Mouse (Mus musculus): ENCODE measurements around the gene Rundc3b. TPM values are rescaled to one million over a fixed set of nuclear protein-coding genes. Genes with fewer than 3 reads are reported as not detected.

The Rundc3b gene
- polyA plus RNA-seq, 1 experiment, result not detected

- no peak for TF ChIP-seq GATA1 (IDR thresholded peaks at IDR 0.05; ENCODE audit: borderline replicate concordance, low read length)
- no peak for TF ChIP-seq FLI1 (IDR thresholded peaks at IDR 0.05; ENCODE audit: low read length)
These were observed 131.0 kb downstream of the Rundc3b start for GRCm38 (mm10) chr5:8491778-8492177.

GRCm38 (mm10) chr5:8489471-8490110 lies 133.2 kb downstream of the Rundc3b start:
- Histone ChIP-seq H3K36me3 (replicated peaks; ENCODE audit: low read length) (no peaks in the 10 kb centered on the region), H3K4me1 (peaks cover 6% of the 10 kb centered on the region; the same call in 1 of the 2 replicates), H3K27me3 (replicated peaks) (no peaks in the 10 kb centered on the region), H3K9me3 (no peaks in the 10 kb centered on the region), H3K4me3 (replicated peaks) (no peak overlapping the region)
- TF ChIP-seq FLI1 (IDR thresholded peaks at IDR 0.05; ENCODE audit: low read length), result no peak
- TF ChIP-seq GATA1 (IDR thresholded peaks at IDR 0.05; ENCODE audit: borderline replicate concordance, low read length), result no peak

More at GRCm38 (mm10) chr5:8491778-8492177, 131.0 kb downstream of the Rundc3b start:
- Histone ChIP-seq H3K27me3 (replicated peaks) (no peaks in the 10 kb centered on the region), H3K4me3 (replicated peaks) (no peak overlapping the region), H3K36me3 (replicated peaks; ENCODE audit: low read length) (no peaks in the 10 kb centered on the region), H3K9me3 (no peaks in the 10 kb centered on the region), H3K4me1 (peaks cover 6% of the 10 kb centered on the region; the same call in 1 of the 2 replicates)

- no peaks in the 10 kb centered on the region for H3K36me3 ChIP-seq (replicated peaks; ENCODE audit: low read length)
- TF ChIP-seq FLI1 (IDR thresholded peaks at IDR 0.05; ENCODE audit: low read length) (no peak), GATA1 (IDR thresholded peaks at IDR 0.05; ENCODE audit: borderline replicate concordance, low read length) (no peak)
- no peak overlapping the region for H3K4me3 ChIP-seq (replicated peaks)
- peaks cover 6% of the 10 kb centered on the region; the same call in 1 of the 2 replicates for H3K4me1 ChIP-seq
- no peaks in the 10 kb centered on the region for H3K27me3 ChIP-seq (replicated peaks)
- H3K9me3 ChIP-seq, result no peaks in the 10 kb centered on the region
These were observed 134.0 kb downstream of the Rundc3b start for GRCm38 (mm10) chr5:8488701-8489297.

DNA sequence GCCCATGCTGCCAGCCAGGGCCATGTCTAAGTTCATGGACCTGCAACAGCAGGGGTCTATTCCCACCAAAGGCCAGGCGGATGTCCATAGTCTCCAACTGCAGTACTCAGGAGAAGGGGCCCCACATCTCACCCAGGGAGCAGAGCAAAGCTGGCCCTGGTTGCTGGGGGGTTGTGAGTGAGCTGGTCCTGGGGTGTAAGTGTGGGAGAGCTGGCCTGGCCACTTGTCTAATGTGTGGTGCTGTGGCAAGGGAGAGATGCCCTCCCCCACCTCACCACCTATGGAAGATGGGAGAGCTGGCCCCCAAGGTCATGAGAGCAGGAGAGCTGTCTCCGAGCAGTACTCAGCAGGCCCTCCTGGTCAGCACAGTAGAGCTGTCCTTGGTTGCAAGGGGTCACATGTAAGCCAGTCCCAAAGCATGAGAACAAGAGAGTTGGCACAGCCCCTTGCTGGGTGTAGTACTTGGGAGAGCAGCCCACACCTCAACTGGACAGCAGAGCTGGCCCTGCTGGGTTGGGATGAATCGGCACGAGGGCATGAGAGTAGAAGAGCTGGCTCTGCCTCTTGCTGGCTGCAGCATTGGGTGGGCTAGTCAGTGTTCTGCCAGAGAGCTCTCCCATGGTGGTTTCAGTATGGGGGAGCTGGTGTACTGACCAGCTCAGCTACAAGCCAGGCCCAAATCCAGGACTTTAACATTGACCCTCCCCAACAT lies 134.6 kb downstream of the Rundc3b start:
- H3K9me3 ChIP-seq, result no peaks in the 10 kb centered on the region
- H3K4me3 ChIP-seq (replicated peaks), result no peak overlapping the region
- H3K27me3 ChIP-seq (replicated peaks), result no peaks in the 10 kb centered on the region
- no peak for TF ChIP-seq GATA1 (IDR thresholded peaks at IDR 0.05; ENCODE audit: borderline replicate concordance, low read length)
- TF ChIP-seq FLI1 (IDR thresholded peaks at IDR 0.05; ENCODE audit: low read length), result no peak
- H3K4me1 ChIP-seq, result peaks cover 6% of the 10 kb centered on the region; the same call in 1 of the 2 replicates
- H3K36me3 ChIP-seq (replicated peaks; ENCODE audit: low read length), result no peaks in the 10 kb centered on the region

- no peaks in the 10 kb centered on the region for H3K9me3 ChIP-seq
- no peak overlapping the region for H3K4me3 ChIP-seq (replicated peaks)
- no peaks in the 10 kb centered on the region for H3K27me3 ChIP-seq (replicated peaks)
- TF ChIP-seq FLI1 (IDR thresholded peaks at IDR 0.05; ENCODE audit: low read length) (no peak), GATA1 (IDR thresholded peaks at IDR 0.05; ENCODE audit: borderline replicate concordance, low read length) (no peak)
- peaks cover 6% of the 10 kb centered on the region; the same call in 1 of the 2 replicates for H3K4me1 ChIP-seq
- peaks cover 32% of the 10 kb centered on the region for H3K36me3 ChIP-seq (replicated peaks; ENCODE audit: low read length)
These were observed 166.2 kb downstream of the Rundc3b start for GRCm38 (mm10) chr5:8456561-8456960.

- H3K9me3 ChIP-seq, result no peaks in the 10 kb centered on the region
- TF ChIP-seq GATA1 (IDR thresholded peaks at IDR 0.05; ENCODE audit: borderline replicate concordance, low read length) (no peak), FLI1 (IDR thresholded peaks at IDR 0.05; ENCODE audit: low read length) (no peak)
- H3K36me3 ChIP-seq (replicated peaks; ENCODE audit: low read length), result peaks cover 32% of the 10 kb centered on the region
- H3K4me1 ChIP-seq, result peaks cover 6% of the 10 kb centered on the region; the same call in 1 of the 2 replicates
- no peaks in the 10 kb centered on the region for H3K27me3 ChIP-seq (replicated peaks)
- no peak overlapping the region for H3K4me3 ChIP-seq (replicated peaks)
These were observed 167.2 kb downstream of the Rundc3b start for GRCm38 (mm10) chr5:8455565-8455964.

Other genes starting within 250 kb of the Rundc3b start
- 1.2 and 7.8 TPM in 2 replicates for gene Dbf4, start 200.2 kb downstream of the Rundc3b start, polyA plus RNA-seq (2012; ENCODE audit: insufficient read depth, low replicate concordance)
- gene Slc25a40, start 200.1 kb downstream of the Rundc3b start, polyA plus RNA-seq (2012; ENCODE audit: insufficient read depth, low replicate concordance), result 0.57 and 0.73 TPM in 2 replicates
- 0.62 TPM in 1 of 2 replicates, not detected in the other for gene Abcb1a, start 37.1 kb upstream of the Rundc3b start, polyA plus RNA-seq (2012; ENCODE audit: insufficient read depth, low replicate concordance)
- gene Abcb1b, start 175.2 kb upstream of the Rundc3b start, polyA plus RNA-seq (2012; ENCODE audit: insufficient read depth, low replicate concordance), result 0.84 TPM in 1 of 2 replicates, not detected in the other

Data from megakaryocyte, embryonic 14.5 days (primary cell).